Mouse (Mus musculus) cerebral cortex, adult 2 months (tissue): ENCODE results near the gene Cxcl15.

ENCODE experiments used
- WGBS: fragments of 180-500 bp; shearing (Covaris S2); methylation state at CpG from one replicate; pipeline ENCODE4 v1.1.7; 2018; 5-methylcytosine and 5-hydroxymethylcytosine counted together

Gene Cxcl15

DNA sequence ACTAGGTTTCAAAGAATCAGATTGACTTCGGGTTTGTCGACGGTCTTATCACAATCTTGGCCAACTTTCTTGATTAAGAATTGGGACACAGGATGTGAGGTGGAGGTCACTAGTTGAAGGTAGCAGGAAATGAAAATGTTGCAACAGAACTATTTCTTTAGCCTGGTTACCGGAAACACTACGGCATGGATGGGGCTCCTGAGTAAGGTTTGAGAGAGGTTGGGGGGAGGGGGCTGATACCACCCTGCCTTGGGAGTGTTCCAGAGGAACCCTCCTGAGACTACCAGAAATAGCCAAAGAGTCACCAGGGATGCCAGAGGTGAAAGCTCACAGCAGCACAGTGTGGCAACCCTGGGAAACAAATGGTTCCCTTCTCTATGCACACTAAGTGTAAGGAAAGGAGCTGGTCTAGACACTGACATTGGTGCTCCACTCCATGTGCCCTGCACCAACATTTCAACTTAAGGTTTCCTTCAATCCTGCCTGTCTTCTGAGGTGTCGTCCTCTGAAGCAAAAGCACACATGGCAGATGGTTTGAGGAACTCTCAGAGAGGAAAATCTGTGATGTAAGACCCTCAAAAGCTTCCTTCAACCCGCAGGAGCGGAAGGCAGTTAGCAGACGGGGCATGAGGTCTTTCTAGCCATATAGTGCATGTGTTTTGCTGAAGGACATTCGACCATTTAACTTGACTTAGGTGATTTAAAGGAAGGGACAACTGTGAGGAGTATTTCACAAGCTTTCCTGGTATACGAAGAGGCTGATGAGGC is 4.8 kb upstream of the Cxcl15 start:
- WGBS = 88% methylated on average over 11 of the region's 11 CpGs

DNA sequence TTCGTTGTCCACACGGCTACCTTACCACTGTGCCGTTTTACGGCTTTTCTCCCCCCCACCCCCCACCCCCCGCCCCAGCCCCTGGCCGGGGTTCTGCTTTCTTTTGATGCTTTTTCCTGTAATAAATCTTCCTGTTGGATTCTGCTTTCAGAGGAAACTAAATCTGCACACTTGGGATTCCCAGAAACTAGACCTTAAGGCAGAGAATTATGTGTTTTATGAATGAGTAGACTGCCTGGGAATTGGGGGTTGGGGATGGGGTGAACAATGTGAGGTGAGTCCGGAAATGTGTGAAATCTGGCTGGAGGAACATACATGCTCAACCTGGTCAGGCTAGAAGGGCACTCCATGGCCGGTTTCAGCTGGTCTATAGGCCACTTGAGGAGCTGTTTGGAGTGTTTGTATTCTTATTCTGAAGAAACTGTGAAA is 4.2 kb upstream of the Cxcl15 start:
- 85% methylated on average over 8 of the region's 8 CpGs for WGBS

- WGBS = 84% methylated on average over 2 of the region's 2 CpGs
These were observed 1.1 kb downstream of the Cxcl15 start for GRCm38 (mm10) chr5:90795392-90795791.

DNA sequence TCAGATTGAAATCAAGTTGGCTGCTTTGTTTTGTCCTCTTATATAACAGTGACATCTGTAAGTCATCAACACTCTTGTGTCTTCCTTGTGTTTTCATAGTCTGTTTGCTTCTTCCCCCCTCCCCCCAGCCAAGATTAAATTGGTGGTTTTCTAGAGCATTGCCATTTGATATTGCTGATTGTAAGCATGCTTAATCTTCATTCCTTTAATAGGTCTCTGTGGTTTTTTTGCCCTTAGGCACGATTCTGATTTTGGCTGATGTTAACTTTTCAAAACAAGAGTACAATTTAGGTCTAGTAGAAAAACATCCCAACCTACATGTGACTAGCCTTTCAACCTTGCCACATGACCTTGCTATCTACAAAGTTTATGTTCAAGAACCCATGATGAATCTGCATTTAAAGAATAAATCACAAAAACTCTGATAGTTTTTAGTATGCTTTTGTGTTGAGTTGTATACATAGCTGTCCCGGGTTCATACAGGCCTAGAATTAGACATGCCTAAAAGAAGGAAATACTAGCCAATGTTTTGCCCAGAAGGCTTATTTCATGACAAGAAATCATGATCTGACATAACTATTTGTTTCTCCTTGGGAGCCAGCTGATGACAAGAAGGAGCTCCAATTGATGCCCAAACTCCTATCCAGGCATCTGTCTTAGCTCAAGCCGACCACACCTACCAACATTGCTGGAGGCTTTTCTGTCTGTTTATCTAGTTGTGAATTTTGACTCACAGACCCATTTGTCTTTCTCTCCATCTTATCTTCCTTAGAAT is 13.0 kb downstream of the Cxcl15 start:
- WGBS = 84% methylated on average over 3 of the region's 3 CpGs

GRCm38 (mm10) chr5:90832145-90832767 is 37.9 kb downstream of the Cxcl15 start:
- 79% methylated on average over 11 of the region's 11 CpGs for WGBS

DNA sequence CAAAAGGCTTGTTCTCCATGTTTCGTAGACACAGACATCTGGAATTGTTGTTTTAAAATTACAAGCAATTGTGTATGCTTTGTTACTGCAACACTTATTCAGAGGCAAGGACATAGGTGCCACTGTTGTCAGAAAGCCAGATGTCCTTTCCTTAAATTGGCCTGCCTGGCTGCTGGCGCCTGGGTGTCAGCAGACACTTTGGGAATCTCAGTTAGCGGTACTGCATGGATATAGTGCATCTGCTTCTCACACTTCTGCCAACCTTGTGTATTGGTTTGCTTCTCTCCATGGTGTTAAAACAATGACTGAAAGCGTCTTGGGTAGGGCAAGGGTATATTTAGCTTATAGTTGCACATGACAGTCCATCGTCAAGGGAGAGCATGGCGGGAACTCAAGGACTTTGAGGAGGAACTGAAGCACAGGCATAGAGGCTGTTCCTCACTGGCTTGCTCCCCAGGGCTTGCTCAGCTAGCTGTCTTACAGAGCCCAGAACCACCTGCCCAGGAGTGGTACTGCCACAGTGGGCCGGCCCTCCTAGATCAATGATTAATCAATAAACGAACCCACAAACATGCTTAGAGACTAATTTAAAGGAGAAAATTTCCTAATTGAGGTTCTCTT is 38.5 kb downstream of the Cxcl15 start:
- 82% methylated on average over 8 of the region's 8 CpGs for WGBS

GRCm38 (mm10) chr5:90834436-90834835 is 40.1 kb downstream of the Cxcl15 start:
- WGBS = 88% methylated on average over 4 of the region's 4 CpGs

- WGBS = 87% methylated on average over 5 of the region's 5 CpGs
These were observed 44.2 kb downstream of the Cxcl15 start for GRCm38 (mm10) chr5:90838582-90838981.

GRCm38 (mm10) chr5:90840902-90841869 is 46.9 kb downstream of the Cxcl15 start:
- WGBS = 75% methylated on average over 7 of the region's 7 CpGs

DNA sequence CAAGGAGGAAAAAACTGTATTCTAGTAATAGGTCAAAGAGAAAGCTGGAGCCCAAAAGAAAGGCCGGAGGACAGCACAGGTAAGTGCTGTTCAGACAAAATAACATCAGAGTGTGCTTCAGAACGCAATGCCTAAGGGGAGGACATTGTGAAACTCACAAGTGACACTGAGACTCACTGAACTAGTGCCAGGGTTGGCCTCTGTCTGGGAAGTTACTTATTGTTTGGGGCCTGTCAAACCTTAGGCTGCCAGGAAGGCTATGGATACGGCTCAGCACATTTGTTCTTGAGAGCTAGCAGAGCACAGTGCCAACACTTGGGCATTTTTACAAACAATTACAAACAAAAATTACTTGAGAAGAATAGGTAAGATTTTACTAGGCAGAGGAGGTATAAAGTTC is 49.6 kb downstream of the Cxcl15 start:
- 79% methylated on average over 3 of the region's 3 CpGs for WGBS

DNA sequence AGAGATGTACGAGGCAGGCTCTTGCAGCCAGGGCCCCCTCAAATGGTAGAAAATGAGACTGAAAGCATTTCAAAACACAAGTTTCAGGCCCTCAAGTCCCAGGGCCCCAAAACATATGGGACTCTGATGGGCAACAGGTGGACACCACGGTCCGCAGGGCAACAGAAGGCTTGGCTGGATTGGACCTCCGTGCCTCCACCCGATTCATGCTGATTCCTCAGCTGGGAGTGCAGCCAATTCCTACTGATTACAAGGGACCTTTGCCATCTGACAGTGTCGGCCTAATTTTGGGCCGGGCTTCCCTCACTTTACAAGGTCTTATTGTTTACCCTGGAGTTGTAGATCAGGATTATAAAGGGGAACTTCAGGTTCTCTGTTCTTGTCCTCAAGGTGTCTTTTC is 55.8 kb downstream of the Cxcl15 start:
- 73% methylated on average over 7 of the region's 7 CpGs for WGBS

- WGBS = 94% methylated on average over 11 of the region's 11 CpGs
These were observed 57.1 kb downstream of the Cxcl15 start for GRCm38 (mm10) chr5:90851391-90851790.
